Mouse (Mus musculus) ES-E14 (cell line): ENCODE data around the gene Henmt1.

Source experiments
- HCFC1 ChIP-seq: IDR thresholded peaks from 2 replicates; pipeline ENCODE4 v1.6.1; 2012; ENCODE audit warnings: low read length, inconsistent platforms, borderline replicate concordance; ENCODE audit not compliant: insufficient read depth
- MAFK ChIP-seq: IDR thresholded peaks from 2 replicates; pipeline ENCODE4 v1.6.1; 2014; ENCODE audit warnings: mild to moderate bottlenecking, low read depth, low read length, inconsistent platforms; ENCODE audit not compliant: insufficient read depth
- ZC3H11A ChIP-seq: IDR thresholded peaks from 2 replicates; pipeline ENCODE4 v1.6.1; 2012; ENCODE audit warnings: low read depth, mild to moderate bottlenecking, inconsistent platforms, low read length, borderline replicate concordance
- ZNF384 ChIP-seq: IDR thresholded peaks from 2 replicates; pipeline ENCODE4 v1.6.1; 2012; ENCODE audit warnings: low read depth, low read length, inconsistent platforms

DNA sequence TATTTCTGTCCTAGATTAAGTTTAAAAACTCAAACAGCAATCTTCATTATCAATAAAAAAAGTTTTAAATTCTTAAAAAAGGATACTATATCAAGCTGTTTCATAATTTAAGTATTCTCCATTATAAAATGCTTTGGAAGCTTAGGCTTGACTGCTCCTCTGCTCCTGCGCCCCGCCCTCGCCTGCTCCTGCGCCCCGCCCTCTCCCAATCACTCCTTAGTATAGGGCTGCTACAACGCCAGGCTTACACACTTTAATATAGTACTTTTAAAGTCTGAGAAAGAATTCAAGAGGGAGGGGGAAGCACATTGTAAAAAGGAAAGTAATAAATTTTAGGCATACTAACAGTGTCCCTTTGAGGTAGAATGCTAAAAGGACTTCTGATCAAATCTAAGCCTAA is 36.7 kb upstream of the Henmt1 start:
- TF ChIP-seq ZNF384 (no peak), HCFC1 (no peak), ZC3H11A (no peak), MAFK (no peak)
